Mouse (Mus musculus) limb, embryonic 14.5 days (tissue): ENCODE measurements around the gene Asb15. TPM values are rescaled to one million over a fixed set of nuclear protein-coding genes. Genes with fewer than 3 reads are reported as not detected.
A peak's percentile ranks its signal among the peaks of the same experiment; 100 is the strongest.

Experiments used
- ATAC-seq: fragments of 200-750 bp; cut with Nextera tagmentation; 2 replicates; pipeline ENCODE4 v1.8.0; 2017; ENCODE audit warnings: low read depth, moderate number of reproducible peaks, moderate TSS enrichment; ENCODE audit not compliant: low FRiP score
- DNase-seq: peaks from one replicate; pipeline ENCODE4 v3.0.0-alpha.2; 2015; ENCODE audit warnings: low spot score
- H3K27ac ChIP-seq: fragments of 300-500 bp; sonication (generic); replicated peaks from 2 replicates; pipeline ENCODE4 v1.5.1; 2014; ENCODE audit warnings: low read depth, mild to moderate bottlenecking, low read length, moderate library complexity, mixed read lengths
- H3K27me3 ChIP-seq: fragments of 300-500 bp; sonication (generic); 2 replicates; pipeline ENCODE4 v1.6.1; 2014; ENCODE audit warnings: low read length, mixed read lengths; ENCODE audit not compliant: control insufficient read depth, insufficient read depth
- H3K36me3 ChIP-seq: fragments of 300-500 bp; sonication (generic); 2 replicates; pipeline ENCODE4 v1.6.1; 2014; ENCODE audit warnings: mild to moderate bottlenecking, low read length, moderate library complexity, mixed read lengths; ENCODE audit not compliant: control insufficient read depth, insufficient read depth
- H3K4me1 ChIP-seq: fragments of 300-500 bp; sonication (generic); 2 replicates; pipeline ENCODE4 v1.6.1; 2014; ENCODE audit warnings: antibody characterized with exemption, low read length, mixed read lengths; ENCODE audit not compliant: control insufficient read depth, insufficient read depth
- H3K4me2 ChIP-seq: fragments of 300-500 bp; sonication (generic); replicated peaks from 2 replicates; pipeline ENCODE4 v1.6.1; 2014; ENCODE audit warnings: low read depth, mild to moderate bottlenecking, low read length, moderate library complexity; ENCODE audit not compliant: severe bottlenecking
- H3K4me3 ChIP-seq: fragments of 300-500 bp; sonication (generic); replicated peaks from 2 replicates; pipeline ENCODE4 v1.5.1; 2014; ENCODE audit warnings: low read length
- H3K9ac ChIP-seq: fragments of 300-500 bp; sonication (generic); 2 replicates; pipeline ENCODE4 v1.6.1; 2014; ENCODE audit warnings: mild to moderate bottlenecking, low read depth, low read length, moderate library complexity; ENCODE audit not compliant: severe bottlenecking
- H3K9me3 ChIP-seq: fragments of 300-500 bp; sonication (generic); 2 replicates; pipeline ENCODE4 v1.6.1; 2016; ENCODE audit warnings: low read length; ENCODE audit not compliant: control insufficient read depth
- POLR2A ChIP-seq: fragments of 200-500 bp; IDR thresholded peaks from 2 replicates; pipeline ENCODE4 v1.8.0; 2012; ENCODE audit warnings: inconsistent platforms, mild to moderate bottlenecking, moderate library complexity, borderline replicate concordance; ENCODE audit not compliant: insufficient read depth, insufficient read length; ENCODE audit errors: extremely low read depth
- WGBS: fragments of 180-500 bp; shearing (Covaris S2); extraction: QIAGEN DNeasy Blood & Tissue Kit; methylation state at CpG from one replicate; pipeline ENCODE4 v1.1.7; 2014; 5-methylcytosine and 5-hydroxymethylcytosine counted together
- polyA plus RNA-seq, 2 experiments: library from polyadenylated mRNA; depleted of rRNA in 1 of 2; stranded (reverse) in 1 of 2; unstranded in 1 of 2; fragments of >200 nt; fragmentation: Nextera tagmentation in 1 of 2; extraction: Ambion mirVana in 1 of 2; gene quantifications; 2 replicates each; pipeline versions ENCODE4 v1.2.1 to v1.2.3; 2012 to 2014

Gene Asb15
- polyA plus RNA-seq, 2 experiments: 0.04 TPM; not detected in 1

DNA sequence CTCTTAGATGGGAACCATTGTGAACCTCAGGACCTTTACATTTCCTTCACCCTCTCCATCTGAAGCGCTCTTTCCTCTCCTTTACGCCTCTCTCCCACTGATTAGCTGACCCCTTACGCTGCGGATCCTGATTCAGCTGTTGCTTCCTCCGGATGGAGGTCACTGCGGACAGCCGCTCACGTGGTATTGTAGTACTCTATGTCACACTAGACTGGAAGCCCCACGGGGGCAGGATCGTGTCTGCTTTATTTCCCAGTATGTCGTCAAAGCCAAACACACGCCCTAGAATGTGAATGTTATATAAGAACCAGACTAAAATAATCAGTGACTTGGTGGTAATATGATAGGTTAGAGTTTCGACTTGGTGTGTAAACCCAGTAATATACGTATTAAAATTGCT, 44.5 kb downstream of the Asb15 start:
- Histone ChIP-seq H3K4me1 (no peaks in the 10 kb centered on the region), H3K27ac (no peak overlapping the region), H3K36me3 (no peaks in the 10 kb centered on the region), H3K9ac (no peak overlapping the region), H3K4me2 (no peak overlapping the region), H3K4me3 (no peak overlapping the region), H3K27me3 (no peaks in the 10 kb centered on the region), H3K9me3 (no peaks in the 10 kb centered on the region)
- no peak for TF ChIP-seq POLR2A
- DNase-seq (no peak), ATAC-seq (no peak)
- 85% methylated on average over 14 of the region's 14 CpGs for WGBS

DNA sequence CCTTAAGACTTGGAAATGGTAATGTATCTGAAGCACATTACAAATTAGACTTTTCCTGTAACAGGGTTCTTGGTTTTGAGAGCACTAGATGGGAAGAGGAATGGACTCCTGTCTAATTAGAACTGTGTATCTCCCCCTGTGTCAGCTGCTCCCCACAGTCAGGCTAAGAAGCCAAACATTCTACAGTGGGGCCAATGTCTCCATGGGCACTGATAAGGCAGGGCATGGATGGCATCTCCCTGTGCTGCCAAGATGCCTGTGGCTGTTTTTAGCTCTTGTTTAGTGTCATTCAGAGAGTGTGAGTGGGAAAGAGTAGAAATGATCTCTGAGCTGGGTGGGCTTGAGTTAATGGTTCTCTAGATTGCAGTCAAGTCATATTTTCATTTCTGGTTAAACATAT, 45.4 kb downstream of the Asb15 start:
- Histone ChIP-seq H3K36me3 (no peaks in the 10 kb centered on the region), H3K27me3 (no peaks in the 10 kb centered on the region), H3K4me2 (no peak overlapping the region), H3K9me3 (no peaks in the 10 kb centered on the region), H3K4me3 (no peak overlapping the region), H3K27ac (no peak overlapping the region), H3K4me1 (no peaks in the 10 kb centered on the region), H3K9ac (no peak overlapping the region)
- no peak for TF ChIP-seq POLR2A
- DNase-seq (no peak), ATAC-seq (no peak)

DNA sequence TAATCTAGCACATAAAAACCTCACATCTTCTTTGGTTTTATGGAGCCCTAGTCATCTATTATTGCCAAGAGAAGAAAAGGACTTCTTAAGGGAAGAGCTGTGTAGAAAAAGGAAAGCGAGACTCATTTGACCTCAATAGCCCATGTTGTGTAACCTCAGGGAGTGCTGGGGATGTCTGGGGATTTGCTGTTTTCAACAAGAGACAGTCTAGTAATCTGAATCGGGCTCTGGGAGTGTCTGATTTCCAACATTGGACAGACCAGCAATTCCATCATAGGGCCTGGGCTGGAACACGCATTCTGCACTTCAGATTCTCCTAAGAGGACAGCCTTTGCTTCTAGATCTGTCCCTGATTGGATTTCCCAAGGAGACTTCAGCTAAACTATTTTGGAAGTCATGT, 55.5 kb downstream of the Asb15 start:
- H3K4me1 ChIP-seq: no peaks in the 10 kb centered on the region
- DNase-seq (no peak), ATAC-seq (no peak)
- no peaks in the 10 kb centered on the region for H3K27me3 ChIP-seq
- H3K36me3 ChIP-seq: no peaks in the 10 kb centered on the region
- no peak overlapping the region for H3K4me3 ChIP-seq
- H3K9me3 ChIP-seq: no peaks in the 10 kb centered on the region
- H3K27ac ChIP-seq: no peak overlapping the region
- WGBS: 79% methylated on average over 3 of the region's 3 CpGs
- TF ChIP-seq POLR2A: no peak
- no peak overlapping the region for H3K4me2 ChIP-seq
- no peak overlapping the region for H3K9ac ChIP-seq

DNA sequence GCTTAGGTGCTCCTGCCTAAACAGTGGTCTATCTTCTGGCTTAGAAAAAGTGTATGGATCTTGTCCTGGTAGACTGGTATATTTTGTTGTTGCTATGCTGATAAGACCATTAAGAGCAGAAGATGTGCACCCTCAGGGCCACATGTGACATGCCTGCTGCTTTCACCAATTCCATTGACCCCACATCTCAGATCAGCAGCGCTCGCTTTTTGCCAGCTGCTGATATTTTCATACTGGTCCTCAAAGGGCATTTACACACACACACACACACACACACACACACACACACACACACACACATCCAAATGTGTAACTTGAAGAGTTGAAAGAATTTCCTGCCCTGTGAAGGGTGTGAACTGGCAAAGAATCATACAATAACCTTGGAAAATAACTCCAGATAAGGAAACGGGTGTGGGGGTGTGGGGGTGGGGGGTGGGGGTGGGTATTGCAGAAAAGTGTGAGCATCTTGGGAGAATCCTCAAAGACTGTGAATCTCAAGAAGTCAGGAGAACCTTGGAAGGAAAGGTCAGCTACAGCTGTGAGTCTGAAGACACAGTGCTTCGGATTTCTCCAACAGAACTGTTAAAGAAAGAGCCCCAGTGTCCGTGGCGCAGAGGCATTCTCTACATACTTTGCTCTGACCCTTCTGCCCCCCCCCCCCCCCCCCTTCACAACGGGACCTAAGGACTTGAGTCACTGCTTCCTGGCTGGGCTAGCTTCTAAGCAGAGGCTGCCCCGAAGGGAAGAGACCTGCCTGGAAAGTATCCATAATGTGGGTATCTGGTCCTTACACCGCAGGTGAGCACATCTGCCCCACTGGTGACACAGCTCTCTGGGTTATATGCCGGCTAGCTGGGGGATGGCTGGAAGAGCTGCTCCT, 57.7 kb downstream of the Asb15 start:
- Histone ChIP-seq H3K9me3 (no peaks in the 10 kb centered on the region), H3K36me3 (no peaks in the 10 kb centered on the region), H3K4me1 (no peaks in the 10 kb centered on the region), H3K27ac (no peak overlapping the region), H3K4me2 (no peak overlapping the region), H3K27me3 (no peaks in the 10 kb centered on the region), H3K9ac (no peak overlapping the region), H3K4me3 (no peak overlapping the region)
- TF ChIP-seq POLR2A: no peak
- 56% methylated on average over 9 of the region's 10 CpGs for WGBS
- no peak for ATAC-seq
- DNase-seq: no peak

DNA sequence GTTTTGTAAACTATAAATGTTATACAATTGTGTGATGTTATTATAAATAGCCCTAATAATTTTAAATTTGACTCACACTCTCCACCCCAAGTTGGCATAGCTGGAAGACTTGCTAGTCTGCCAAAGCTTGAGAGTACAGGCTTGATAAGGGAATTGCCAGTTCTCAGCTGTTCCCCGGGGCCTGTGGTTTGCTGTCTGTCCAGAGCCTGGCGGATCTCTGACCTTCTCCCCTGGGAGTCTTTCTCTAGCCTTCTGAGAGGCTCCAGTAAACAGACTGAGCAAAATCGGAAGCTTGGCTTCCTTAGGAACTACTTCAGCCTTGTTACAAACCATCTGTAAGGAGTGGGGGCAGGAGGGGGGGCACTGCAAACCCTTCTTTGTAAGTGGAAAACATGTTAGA, 58.9 kb downstream of the Asb15 start:
- H3K4me2 ChIP-seq: no peak overlapping the region
- 37% methylated on average over 3 of the region's 3 CpGs for WGBS
- peak; percentile 5 for DNase-seq
- no peaks in the 10 kb centered on the region for H3K9me3 ChIP-seq
- no peaks in the 10 kb centered on the region for H3K36me3 ChIP-seq
- H3K4me3 ChIP-seq: no peak overlapping the region
- no peaks in the 10 kb centered on the region for H3K4me1 ChIP-seq
- no peak for TF ChIP-seq POLR2A
- ATAC-seq: no peak
- H3K27me3 ChIP-seq: no peaks in the 10 kb centered on the region
- no peak overlapping the region for H3K27ac ChIP-seq
- no peak overlapping the region for H3K9ac ChIP-seq
